Mouse (Mus musculus): ENCODE data around the gene Atp6ap1l.

Gene Atp6ap1l

DNA sequence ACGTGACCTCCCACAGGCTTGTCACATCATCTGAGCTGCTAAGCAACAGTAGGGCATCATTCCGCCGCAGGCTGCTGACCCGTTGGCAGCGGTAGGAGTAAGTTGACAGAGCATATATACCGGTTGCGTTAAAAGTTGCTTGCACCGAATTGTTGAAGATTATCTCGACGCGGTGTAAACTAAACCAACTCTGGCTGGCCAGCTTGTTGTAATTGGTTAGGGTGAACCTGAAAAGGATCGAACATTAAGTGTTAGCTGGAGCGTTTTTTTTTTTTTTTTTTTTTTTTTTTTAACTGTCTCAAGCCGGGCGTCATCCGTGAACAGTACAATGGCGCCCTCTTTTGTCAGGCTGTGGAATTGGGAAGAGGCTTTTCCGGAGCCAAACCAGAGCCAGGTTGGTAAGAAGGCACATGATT is 18.6 kb downstream of the Atp6ap1l start:
- DNase-seq (ENCODE audit: low spot score), result peak; percentile 21

DNA sequence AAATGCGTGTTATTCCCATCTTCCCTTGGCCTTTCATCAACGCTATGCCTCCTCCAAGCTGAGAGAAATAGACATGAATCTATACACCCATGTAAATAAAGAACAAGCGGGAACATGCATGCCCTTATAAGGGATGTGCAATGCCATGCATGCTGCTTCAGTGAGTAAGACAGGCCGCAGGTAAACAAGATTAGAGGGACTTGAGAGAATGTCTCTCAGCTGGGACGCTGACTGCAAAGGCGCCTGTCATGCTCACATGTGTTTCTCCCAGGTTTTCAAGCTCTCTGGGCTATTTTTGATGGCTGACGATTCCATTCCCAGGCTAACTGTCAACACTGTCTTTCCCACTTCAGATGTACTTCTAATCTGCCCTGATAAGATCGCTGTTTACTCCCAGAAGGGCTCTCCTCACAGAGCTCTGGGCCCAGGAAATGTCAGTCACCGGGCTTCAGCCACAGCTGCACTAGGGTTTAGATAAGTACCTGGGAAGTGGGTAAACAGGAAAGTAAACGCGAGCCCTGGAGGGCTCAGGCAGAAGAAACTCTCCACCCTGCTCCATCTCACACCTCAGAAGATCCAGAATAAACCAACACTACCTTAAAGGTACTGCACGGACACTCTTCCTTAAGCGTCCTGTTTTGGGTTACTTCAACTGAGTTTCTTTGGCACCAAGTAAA is 19.2 kb downstream of the Atp6ap1l start:
- no peak for DNase-seq (ENCODE audit: low spot score)

DNA sequence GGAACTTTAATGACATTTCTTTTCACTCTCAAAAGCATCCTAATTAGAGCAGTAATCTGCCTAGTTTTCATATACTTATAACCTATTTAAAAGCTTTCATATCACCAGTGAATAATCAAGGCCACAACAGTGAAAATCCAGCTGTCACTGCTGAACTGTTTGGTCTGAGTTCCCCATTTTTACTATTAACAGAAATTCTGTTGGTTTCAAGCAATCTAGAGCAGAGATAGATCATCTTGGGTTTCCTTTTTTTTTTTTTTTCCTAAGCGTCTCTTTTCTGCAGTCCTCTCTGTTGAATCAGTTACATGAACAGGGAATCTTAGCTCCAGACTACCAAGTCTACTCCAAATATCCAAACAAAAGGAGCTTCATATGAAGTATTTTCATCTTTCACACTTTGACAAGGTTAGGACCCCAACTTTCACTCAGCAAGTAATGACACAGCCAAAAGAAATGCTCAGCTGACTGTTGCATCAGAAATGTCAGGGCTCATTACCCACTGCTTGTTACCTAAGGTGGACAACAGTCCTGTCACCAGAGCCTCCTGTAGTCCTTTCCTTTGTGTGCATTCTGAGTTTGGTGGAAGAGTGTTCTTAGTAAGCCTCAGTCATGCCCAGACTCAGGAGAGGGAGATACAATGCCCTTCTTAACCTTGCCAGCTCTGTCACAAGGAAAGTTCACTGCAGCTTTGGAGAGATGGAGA is 23.3 kb downstream of the Atp6ap1l start:
- DNase-seq (ENCODE audit: low spot score), result no peak

DNA sequence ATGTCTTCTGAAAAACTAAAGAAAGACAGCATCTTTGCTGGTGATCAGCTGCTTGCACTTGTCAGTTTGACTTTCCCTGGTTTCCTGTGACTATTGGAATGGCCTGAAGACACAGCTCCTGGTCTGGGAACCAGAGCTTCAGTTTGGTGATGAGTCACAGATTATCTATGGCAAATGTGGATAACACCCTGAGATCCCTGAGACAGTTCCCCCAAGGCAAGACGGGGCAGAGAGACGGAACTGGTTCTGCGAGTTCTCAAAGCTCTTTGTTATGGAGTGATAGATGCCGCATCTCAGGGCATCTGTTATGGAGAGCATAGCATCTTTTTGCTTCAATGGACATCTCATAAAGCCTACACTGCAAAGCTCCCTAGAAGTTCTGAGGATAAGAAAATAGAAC is 33.6 kb downstream of the Atp6ap1l start:
- no peak for DNase-seq (ENCODE audit: low spot score)

DNA sequence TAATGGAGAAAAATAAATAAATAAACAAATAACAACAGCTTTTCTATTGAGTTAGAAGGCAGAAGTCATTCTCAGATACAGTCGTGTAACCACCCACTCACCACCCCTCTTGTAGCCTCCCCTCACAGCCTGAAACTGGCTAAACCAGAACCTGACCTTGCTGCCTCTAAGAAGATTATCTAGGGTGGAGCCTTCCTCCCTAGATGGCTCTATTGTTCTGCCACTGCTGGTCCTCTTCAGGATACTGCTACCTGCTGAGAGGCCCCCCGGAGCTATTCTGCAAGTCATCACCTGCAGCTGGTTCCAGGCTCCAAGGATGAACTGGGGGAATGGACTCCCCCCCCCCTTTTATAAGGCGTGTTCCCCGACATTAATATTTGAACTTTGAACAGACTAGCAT is 36.0 kb downstream of the Atp6ap1l start:
- DNase-seq (ENCODE audit: low spot score), result no peak

DNA sequence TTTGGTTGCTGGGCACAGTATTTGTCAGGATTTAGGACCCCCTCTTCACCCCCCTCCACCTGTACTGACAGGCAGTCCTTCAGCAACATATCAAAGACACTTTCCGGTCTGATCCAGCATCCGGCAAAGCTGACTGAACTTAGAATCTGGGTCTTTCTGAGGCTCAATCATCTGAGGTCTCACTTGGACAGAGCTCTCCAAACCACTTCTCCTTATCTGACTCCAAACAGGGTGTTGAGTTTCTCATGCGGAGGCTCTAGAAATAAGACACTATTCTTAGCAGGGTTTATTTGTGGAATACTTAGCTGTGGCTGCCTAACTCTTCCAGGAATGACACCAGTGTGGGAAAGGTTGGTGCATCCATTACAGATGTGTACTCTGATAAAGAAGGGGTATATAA is 43.0 kb downstream of the Atp6ap1l start:
- DNase-seq (ENCODE audit: low spot score), result no peak

DNA sequence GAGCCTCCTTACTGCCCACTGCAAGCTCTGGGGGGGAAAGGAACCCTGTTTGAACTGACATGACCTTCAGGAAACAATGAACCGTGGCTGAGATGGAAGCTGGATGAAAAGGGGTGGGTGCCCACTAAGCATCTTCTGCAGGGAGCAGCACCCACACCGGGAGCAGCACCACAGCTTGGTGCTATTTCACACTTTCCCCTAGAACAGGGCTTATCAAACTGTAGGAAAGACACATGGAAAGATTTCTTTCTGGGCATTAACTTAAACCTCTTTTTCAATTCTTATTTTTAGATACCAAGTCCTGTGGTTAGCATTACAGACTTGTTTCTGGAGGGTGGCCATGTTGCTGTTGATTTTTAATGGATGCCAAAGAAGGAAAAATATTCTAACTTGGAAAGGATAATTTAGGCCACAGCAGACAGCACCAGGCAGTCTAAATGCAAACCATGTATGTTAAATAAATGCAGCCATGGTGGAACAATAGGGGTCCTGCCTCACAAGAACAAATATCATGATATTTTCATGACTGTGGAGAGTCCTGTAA is 44.2 kb downstream of the Atp6ap1l start:
- no peak for DNase-seq (ENCODE audit: low spot score)

DNA sequence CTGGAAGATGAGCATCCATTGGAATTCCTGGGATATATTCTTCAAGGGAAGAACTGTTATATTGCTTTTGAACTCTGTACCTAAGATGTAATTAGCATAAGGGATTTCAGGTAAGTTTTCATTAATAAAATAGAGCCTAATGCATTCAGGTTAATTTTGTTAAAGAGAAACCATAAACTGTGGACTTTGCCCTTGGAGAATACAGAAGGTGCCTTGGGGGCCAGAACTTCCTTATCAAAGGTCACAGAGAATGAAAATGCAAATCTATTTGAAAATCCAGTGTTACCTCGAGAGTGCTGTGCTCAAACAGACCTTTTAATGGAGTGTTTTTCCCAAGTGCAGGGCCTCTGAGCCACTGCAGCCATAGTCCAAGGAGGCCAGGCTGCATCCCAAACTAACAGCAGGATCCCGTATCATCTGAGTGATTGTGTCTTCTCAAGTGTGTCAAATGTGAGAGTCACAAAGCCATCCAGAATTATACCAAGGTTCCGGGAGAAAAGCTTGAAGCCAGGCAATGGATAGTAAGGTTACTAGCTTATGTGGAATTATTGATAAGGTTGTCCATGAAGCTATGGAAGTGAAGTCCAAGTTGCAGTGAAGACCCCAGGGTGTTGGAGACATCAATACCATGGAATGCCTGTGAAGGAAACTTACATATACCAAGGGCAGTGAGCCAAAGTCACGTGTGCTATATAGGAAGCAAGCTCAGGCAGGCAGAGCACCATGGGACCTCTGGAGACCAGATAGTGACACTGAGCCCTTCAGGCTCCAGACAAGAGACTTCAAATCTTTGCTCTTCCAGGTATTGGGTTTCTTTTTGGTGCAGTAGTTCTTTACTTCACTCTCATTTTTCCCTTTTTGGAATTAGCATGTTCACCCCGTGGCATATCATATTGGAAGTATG is 52.2 kb downstream of the Atp6ap1l start:
- no peak for DNase-seq (ENCODE audit: low spot score)

DNA sequence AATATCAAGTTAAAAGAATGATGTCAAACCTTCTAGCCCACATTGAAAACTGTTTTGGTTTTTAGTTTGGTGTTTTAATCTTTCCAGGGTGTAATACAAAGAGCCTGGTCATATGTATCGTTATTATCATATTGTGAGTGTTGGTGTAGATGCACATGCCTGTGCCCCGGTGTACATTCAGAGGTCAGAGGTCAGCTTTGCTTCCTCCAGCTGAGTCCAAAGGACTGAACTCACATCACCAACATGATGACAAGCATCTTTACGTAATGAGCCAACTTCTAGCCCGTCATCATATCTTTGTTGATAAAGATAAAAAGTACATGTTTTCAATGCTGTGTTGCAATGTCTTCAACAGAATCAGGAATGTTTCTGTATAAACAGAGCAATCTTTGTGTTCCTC is 53.4 kb downstream of the Atp6ap1l start:
- DNase-seq (ENCODE audit: low spot score), result no peak

DNA sequence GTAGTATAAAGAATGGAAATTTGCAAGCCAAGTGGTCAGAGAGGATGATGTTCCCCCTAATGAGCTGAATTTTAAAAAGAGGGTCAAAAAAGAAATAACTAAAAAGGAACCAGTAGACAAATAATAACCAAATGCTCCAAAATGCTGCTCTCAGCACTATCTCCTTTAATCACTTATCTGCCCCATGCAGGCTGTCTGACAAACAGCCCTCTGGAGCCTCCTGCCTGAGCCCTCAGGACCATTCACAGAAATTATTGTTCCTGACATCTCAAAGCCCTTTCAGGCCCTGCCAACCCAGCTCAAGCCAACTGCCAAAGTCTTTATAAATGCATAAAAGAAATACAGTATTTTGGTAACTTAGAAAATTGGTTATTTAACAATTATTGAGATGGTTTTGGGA is 61.0 kb downstream of the Atp6ap1l start:
- no peak for DNase-seq (ENCODE audit: low spot score)

DNA sequence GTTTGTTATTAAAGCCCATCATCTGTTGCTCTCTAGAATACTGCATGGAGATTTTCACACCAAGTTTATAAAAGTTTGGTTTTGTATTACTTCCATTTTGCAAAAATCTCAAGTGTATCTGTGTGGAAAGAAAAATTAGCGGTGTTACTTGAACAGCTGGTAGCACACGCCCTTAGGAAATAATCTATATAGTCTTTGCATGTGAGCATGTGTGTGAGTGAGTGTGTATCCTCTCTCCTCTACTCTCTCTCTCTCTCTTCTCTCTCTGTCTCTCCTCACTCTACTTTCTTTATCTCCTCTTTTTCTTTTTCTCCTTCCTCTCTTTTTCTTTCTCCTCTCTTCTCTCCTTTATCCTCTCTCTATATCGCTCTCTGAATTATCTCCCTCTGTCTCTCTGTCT is 61.7 kb downstream of the Atp6ap1l start:
- DNase-seq (ENCODE audit: low spot score), result no peak

DNA sequence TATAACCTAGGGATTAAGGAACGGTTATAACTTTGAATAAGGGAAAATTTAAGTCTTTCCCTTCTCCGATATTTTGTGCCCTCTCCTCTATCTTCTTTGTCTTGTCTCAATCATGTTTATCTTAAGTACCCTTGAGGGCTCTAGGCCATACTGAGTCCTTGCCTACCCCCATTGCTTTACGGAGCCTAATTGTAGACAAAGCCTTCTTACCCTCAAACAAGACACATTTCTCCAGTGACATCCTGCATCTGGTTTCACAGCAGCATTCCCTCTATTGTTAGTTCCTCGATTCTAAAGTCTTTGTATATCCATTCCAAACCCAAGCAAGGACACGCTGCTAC is 64.0 kb downstream of the Atp6ap1l start:
- DNase-seq (ENCODE audit: low spot score), result no peak

DNA sequence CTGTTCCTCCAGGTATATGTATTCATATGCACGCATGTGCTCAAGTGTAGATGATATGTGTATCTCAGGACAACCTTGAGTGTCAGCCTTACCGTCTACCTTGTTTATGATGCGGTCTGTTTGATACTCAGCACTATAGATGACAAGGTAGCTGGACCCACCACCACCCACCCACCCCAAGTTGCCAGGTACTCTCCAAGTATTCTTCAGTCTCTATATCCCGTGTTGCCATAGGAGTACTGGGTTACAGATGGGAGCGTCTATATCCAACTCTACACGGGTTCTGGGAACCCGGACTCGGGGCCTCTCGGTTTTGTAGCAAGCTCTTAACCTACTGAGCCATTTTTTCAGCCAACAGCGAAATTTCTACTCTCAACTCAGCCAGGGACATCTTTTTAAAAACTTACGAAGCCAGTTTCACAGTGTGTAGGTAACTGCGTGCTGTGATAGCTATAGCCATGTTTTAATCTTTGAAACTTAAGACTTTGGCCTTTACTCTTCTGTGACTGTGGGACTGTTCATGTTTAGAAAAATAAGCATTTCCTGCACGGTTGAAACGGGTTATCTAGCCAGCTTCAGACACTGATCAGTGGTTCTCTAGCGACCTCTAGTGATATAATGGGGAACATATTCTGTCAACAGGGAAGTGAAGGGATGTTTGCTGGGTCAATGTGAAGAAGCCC is 64.5 kb downstream of the Atp6ap1l start:
- DNase-seq (ENCODE audit: low spot score), result no peak

DNA sequence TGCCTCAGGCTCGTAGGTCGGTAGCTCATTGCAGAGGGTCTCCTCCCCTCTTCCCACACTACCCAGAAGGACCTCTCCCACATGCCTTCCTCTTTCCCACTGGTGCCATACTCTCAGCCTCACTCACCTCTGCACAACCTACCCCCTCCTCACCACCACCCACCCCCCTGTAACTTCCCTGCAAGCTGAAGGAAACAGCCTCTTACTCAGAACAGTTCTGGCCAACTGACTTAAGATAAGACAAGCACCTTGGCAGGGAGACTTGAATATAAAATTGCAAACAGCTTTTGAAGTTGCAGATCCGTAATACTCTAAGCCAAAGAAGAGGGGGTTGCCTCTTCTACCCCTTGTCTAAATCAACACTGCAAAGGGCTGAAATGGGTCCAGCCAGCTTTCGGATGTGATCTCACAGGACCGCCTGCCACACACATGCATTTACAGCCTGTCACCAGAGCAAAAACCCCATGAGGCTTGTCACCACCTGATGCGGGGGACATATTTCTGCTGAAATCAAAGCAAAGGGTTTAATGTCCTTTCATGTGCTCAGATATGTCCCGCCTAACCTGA is 71.4 kb downstream of the Atp6ap1l start:
- DNase-seq (ENCODE audit: low spot score), result no peak
